Mouse (Mus musculus) embryonic facial prominence, embryonic 10.5 days (tissue): ENCODE data around the gene Acot7. TPM values are rescaled to one million over a fixed set of nuclear protein-coding genes. Genes with fewer than 3 reads are reported as not detected.

Experiments
- DNase-seq: peaks from one replicate; pipeline ENCODE4 v3.0.0-alpha.2; 2017; ENCODE audit warnings: low spot score
- H3K27ac ChIP-seq: fragments of 300-500 bp; sonication (generic); replicated peaks from 2 replicates; pipeline ENCODE4 v1.5.1; 2016; ENCODE audit warnings: mild to moderate bottlenecking
- H3K27me3 ChIP-seq: fragments of 300-500 bp; sonication (generic); replicated peaks from 2 replicates; pipeline ENCODE4 v1.6.1; 2016; ENCODE audit warnings: low read depth, mild to moderate bottlenecking; ENCODE audit not compliant: poor library complexity, severe bottlenecking
- H3K36me3 ChIP-seq: fragments of 300-500 bp; sonication (generic); replicated peaks from 2 replicates; pipeline ENCODE4 v1.6.1; 2016; ENCODE audit warnings: mild to moderate bottlenecking, moderate library complexity
- H3K4me1 ChIP-seq: fragments of 300-500 bp; sonication (generic); 2 replicates; pipeline ENCODE4 v1.6.1; 2016
- H3K4me3 ChIP-seq: fragments of 300-500 bp; sonication (generic); 2 replicates; pipeline ENCODE4 v1.5.1; 2016; ENCODE audit warnings: mild to moderate bottlenecking, moderate library complexity
- H3K9me3 ChIP-seq: fragments of 300-500 bp; sonication (generic); 2 replicates; pipeline ENCODE4 v1.6.1; 2016; ENCODE audit warnings: mild to moderate bottlenecking
- WGBS: fragments of 180-500 bp; shearing (Covaris S2); methylation state at CpG from one replicate; pipeline ENCODE4 v1.1.7; 2016; 5-methylcytosine and 5-hydroxymethylcytosine counted together
- polyA plus RNA-seq: library from polyadenylated mRNA; unstranded; fragments of >200 nt; fragmentation: Nextera tagmentation; extraction: Ambion mirVana; gene quantifications from 2 replicates; pipeline ENCODE4 v1.2.1, GENCODE M21; 2016

Acot7 gene
- polyA plus RNA-seq, 1 experiment from 2014 or later: 51.8 TPM

DNA sequence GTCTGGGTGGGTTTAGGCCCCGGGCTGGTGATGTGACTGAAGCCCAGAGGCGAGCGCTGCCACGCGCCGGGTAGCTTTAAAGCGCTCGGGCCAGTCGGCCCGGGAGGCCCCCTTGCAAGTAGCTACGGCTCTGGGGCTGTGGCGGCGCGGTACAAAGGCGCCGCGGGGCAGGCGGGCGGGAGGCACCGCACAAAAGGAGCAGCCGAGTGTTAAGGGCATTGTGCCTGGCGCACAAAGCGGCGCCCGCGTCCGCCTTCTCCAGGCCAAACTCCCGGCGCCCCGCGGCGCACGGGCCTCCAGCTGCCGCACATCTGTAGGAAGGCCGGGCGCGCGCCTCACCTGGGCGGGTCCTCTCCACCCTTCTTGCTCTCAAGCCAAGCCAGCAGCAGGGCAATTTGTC, 112.5 kb downstream of the Acot7 start:
- H3K4me3 ChIP-seq: peak overlapping the region; percentile 48
- WGBS: under 1% methylated on average over 39 of the region's 39 CpGs

DNA sequence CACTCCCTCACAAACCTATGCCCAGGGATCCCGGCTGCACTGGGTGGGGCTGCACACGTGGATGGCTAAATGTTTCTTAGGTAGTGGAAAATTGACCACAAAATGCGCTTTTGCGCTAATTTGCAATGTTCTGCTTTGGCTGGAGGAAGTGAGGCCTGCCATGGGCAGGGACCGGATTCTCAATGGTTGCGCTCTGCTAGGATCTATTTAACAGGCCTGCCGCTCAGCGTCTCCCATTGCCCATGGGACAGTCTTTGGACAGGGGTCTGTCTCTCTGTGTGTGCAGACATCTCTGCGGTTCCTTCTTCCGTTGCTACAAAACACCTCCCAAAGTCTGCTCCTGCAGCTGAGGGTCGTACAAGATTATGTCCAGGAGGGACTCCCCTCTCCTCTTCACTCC, 113.1 kb downstream of the Acot7 start:
- Histone ChIP-seq H3K27ac (no peak overlapping the region), H3K4me3 (peak overlapping the region; percentile 48; the same call in 1 of the 2 replicates), H3K4me1 (peaks cover 79% of the 10 kb centered on the region), H3K36me3 (no peaks in the 10 kb centered on the region), H3K9me3 (peaks cover 2% of the 10 kb centered on the region; the same call in 1 of the 2 replicates), H3K27me3 (peaks cover 99% of the 10 kb centered on the region)
- DNase-seq: no peak
- WGBS: 6% methylated on average over 11 of the region's 11 CpGs

More for the DNA sequence above, 112.5 kb downstream of the Acot7 start:
- H3K27ac ChIP-seq: no peak overlapping the region
- H3K36me3 ChIP-seq: no peaks in the 10 kb centered on the region
- H3K9me3 ChIP-seq: peaks cover 2% of the 10 kb centered on the region; the same call in 1 of the 2 replicates
- peaks cover 74% of the 10 kb centered on the region for H3K4me1 ChIP-seq
- H3K27me3 ChIP-seq: peaks cover 99% of the 10 kb centered on the region
- DNase-seq: peak; percentile 60

DNA sequence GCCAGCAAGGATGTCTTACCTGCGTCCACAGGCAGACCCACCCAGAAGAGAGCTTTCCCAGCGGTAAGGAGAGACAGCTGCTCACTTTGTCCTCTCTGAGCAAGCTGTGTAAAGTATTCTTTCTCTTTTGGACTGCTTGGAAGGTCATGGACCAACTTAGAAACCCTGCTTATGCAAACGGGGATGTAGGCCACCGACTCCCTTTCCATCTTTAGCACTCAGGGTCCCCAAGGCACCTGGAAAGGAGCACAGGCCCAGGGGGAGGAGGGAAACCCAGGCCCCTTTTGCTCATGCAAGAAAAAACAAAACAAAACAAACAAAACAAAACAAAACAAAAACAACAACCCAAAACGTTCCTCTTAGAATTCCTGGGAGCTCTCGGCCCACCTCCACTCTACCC, 113.6 kb downstream of the Acot7 start, which contains the start of gene Hes3:
TSS of gene Hes3 (minus strand) at position 101 of the 400 bp plus-strand sequence.
- Histone ChIP-seq H3K36me3 (no peaks in the 10 kb centered on the region), H3K4me3 (peak within 1 kb of the TSS; percentile 48), H3K9me3 (peaks cover 2% of the 10 kb centered on the region; the same call in 1 of the 2 replicates), H3K27me3 (peaks cover 98% of the 10 kb centered on the region), H3K27ac (no peak within 1 kb of the TSS), H3K4me1 (peaks cover 78% of the 10 kb centered on the region)
- 21% methylated on average over 6 of the region's 6 CpGs for WGBS
- no peak for DNase-seq

DNA sequence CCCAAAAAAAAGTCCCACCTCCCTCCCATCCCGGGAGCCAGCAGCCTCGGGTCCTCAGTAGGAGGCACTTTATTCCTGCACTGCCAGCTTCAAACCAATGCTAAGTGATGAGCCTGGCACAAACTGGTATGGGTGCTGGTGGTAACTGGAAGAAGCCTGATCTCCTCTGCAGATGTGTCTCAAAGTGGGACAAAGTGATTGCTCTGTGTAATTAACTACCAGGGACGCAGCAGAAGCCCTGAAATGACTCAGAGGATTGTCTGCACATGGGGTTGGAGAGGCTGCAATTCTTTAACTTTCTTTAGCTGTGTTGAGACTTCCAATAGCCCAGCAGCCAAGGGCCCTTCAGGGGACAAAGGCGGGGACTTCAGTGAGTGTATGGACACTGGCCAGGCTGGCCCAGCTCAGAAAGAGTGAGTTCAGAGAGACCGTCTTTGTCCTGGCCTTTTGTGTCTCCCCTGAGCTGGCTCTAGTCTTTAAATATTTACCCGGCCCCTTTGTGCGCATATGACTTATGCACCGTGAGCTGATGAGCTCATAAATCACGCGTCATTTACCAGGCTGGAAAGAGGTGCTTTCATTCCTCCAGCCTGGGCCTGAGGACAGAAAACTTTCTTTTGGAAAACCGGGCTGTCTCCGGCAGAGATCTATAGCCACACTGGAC, 114.3 kb downstream of the Acot7 start:
- DNase-seq: peak; percentile 35
- Histone ChIP-seq H3K9me3 (peaks cover 2% of the 10 kb centered on the region; the same call in 1 of the 2 replicates), H3K27ac (no peak overlapping the region; the same call in 1 of the 2 replicates), H3K4me1 (peaks cover 74% of the 10 kb centered on the region), H3K4me3 (no peak overlapping the region), H3K36me3 (no peaks in the 10 kb centered on the region), H3K27me3 (peaks cover 91% of the 10 kb centered on the region)
- WGBS: 23% methylated on average over 12 of the region's 12 CpGs

DNA sequence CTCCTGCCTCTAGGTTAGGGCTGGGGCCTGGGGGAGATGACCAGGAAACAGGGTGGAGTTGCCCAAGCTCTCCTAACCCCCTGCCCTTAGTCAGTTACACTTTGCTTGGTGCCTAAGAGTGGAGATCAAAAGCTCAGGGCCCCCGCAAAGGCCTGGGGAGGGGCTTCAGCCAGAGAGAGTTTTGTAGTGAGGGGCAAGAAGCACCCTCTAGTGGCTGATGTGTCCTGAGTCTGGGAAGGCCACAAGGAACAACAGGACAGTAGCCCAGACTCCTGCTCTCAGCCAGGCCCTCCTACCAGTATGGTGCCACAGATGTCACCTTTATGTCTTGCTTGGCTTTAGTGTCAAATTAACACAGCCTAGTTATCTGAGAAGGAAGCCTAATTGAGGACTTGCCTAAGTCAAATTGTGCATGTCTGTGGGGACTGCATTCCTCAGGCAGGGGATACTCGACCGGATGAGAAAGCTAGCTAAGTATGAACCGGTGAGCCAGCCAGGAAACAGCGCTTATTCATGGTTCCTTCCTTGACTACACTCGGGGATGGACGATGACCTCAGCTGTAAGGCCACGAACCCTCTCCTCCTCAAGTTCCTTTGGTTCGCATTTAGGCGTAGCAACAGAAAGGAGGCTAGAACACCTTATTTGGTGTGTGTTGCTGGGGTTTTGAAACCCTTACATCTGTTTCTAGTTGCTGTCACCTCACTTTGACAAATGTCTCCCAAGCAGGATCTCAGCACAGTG, 116.4 kb downstream of the Acot7 start:
- peak; percentile 26 for DNase-seq
- peak overlapping the region; percentile 23; the same call in 1 of the 2 replicates for H3K4me3 ChIP-seq
- H3K9me3 ChIP-seq: no peaks in the 10 kb centered on the region; the same call in 1 of the 2 replicates
- no peak overlapping the region; the same call in 1 of the 2 replicates for H3K27ac ChIP-seq
- peaks cover 81% of the 10 kb centered on the region for H3K4me1 ChIP-seq
- WGBS: 54% methylated on average over 10 of the region's 10 CpGs
- H3K36me3 ChIP-seq: peaks cover under 1% of the 10 kb centered on the region; the same call in 1 of the 2 replicates
- peaks cover 77% of the 10 kb centered on the region for H3K27me3 ChIP-seq

DNA sequence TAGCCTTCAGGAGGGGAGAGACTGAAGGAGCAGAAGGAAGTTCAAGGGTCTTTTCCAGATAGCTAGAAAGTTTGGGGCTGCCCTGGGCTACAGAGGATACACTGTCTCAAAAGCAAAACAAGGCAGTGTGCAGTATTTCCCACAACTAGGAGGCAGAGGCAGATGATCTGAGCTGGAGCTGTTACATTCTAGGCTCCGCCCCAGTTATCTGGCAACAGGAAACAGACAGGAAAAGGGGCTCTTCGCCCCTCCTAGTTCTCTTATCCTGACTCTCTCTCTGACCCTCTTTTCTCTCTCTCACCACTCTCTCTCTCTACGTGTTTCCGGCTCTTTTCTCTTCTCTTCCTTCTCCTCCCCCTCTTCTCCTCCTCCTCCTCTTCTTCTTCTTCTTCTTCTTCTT, 118.0 kb downstream of the Acot7 start:
- DNase-seq: no peak
- H3K27me3 ChIP-seq: peaks cover 62% of the 10 kb centered on the region
- peak overlapping the region; percentile 85; the same call in 1 of the 2 replicates for H3K4me3 ChIP-seq
- 51% methylated on average over 4 of the region's 4 CpGs for WGBS
- H3K9me3 ChIP-seq: no peaks in the 10 kb centered on the region
- H3K36me3 ChIP-seq: peaks cover 16% of the 10 kb centered on the region
- no peak overlapping the region for H3K27ac ChIP-seq
- H3K4me1 ChIP-seq: peaks cover 68% of the 10 kb centered on the region

DNA sequence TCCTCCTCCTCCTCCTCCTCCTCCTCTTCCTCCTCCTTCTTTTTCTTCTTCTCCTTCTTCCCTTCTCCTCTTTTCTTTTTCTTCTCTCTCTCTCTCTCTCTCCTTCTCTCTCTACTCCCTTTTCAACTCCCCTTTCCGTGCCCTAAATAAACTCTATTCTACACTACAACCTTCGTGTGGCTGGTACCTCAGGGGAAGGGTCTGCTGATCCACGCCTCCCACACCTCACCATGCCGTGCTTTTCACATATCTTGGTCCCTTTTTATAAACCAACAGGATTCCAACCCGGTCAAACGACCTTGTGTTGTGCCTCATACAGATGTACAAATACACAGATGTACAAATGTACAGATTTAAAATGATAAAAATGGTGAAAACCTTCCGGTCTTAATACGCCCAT, 118.4 kb downstream of the Acot7 start:
- Histone ChIP-seq H3K27me3 (peaks cover 57% of the 10 kb centered on the region), H3K27ac (peak overlapping the region; percentile 63; the same call in 1 of the 2 replicates), H3K4me3 (peak overlapping the region; percentile 85), H3K4me1 (peaks cover 63% of the 10 kb centered on the region), H3K36me3 (peaks cover 21% of the 10 kb centered on the region), H3K9me3 (no peaks in the 10 kb centered on the region)
- WGBS: 22% methylated on average over 8 of the region's 8 CpGs
- no peak for DNase-seq

DNA sequence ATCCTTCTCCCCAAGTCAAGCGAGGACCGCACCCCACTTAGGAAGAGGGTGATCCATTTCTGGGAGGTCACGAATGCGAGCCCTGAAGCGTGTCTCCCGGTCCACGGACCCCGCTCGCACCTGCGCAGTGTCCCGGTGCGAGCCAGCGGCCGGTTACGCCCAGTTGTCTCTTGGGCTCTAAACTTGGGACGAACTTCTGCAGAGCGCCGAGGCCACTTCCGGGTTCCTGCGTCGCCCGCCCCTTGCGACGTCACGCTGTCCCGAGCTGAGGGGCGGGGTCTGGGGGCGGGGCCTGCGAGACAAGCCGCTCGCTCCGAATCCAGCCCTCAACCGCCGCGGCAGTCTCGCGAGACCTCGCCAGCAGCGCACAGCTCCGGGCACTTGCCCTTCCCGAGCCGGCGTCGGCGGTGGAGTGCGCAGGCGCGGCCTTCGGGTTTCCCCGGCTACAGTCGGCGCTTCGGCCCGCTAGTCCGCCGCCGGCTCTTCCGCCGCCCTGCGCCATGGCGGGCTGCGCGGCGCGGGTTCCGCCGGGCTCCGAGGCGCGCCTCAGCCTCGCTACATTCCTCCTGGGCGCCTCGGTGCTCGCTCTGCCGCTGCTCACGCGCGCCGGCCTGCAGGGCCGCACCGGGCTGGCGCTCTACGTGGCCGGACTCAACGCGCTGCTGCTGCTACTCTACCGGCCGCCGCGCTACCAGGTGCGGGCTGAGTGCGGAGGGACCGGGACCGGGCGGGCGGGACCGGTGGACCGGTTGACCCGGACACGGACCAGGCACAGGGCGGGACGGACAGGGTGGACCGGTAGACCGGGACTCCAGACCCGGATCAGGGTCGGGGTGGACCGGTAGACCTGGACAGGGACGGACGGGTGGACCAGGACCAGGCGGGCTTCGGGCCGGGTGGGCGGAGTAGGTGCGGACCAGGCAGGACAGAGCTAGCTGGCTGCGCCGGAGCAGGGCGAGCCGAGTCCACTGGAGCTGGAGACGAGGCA, 119.2 kb downstream of the Acot7 start, which contains the start of gene Icmt:
TSS of gene Icmt (plus strand) at position 354 of the 988 bp plus-strand sequence.
- H3K9me3 ChIP-seq: no peaks in the 10 kb centered on the region
- H3K4me3 ChIP-seq: peak within 1 kb of the TSS; percentile 85
- peaks cover 55% of the 10 kb centered on the region for H3K4me1 ChIP-seq
- peaks cover 28% of the 10 kb centered on the region for H3K36me3 ChIP-seq
- H3K27ac ChIP-seq: peak within 1 kb of the TSS; percentile 93
- peaks cover 49% of the 10 kb centered on the region for H3K27me3 ChIP-seq
- DNase-seq: peak; percentile 100
- WGBS: under 1% methylated on average over 119 of the region's 119 CpGs

DNA sequence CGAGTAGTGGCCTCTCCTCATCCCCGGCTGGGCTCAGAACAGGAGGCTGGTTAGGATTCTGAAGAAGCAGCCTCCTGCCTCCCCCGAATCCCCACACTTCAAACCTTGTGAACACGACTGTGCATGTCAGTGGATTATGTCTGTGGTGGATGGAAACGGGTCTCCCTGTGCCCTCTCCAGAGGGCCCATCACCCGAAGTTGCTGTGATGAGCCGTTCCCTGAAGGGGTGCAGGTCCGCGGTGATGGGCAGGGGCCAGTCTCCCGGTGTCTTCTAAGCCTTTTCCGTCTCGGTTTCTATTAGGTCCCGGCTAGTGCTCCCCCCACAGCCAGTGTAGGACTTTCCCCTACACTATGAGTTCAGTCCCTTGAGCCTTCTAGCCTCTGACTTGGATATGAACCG, 120.9 kb downstream of the Acot7 start:
- H3K36me3 ChIP-seq: peaks cover 45% of the 10 kb centered on the region
- 84% methylated on average over 14 of the region's 14 CpGs for WGBS
- DNase-seq: no peak

DNA sequence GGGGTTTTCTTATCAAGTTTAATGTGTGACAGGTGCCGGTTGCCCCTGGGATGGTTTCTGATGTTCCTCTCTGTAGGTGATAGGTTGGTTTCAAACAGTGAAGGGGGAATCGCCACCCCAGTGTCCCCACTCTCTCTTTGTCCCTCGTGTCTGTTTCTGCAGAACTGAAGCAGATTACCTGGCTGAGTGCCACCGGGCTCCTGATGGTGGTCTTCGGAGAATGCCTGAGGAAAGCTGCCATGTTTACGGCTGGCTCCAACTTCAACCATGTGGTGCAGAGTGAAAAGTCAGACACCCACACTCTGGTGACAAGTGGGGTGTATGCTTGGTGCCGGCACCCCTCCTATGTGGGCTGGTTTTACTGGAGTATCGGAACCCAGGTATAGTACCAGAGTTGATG, 122.4 kb downstream of the Acot7 start:
- Histone ChIP-seq H3K27me3 (peaks cover 17% of the 10 kb centered on the region), H3K4me1 (peaks cover 29% of the 10 kb centered on the region), H3K36me3 (peaks cover 61% of the 10 kb centered on the region), H3K4me3 (no peak overlapping the region), H3K27ac (no peak overlapping the region), H3K9me3 (no peaks in the 10 kb centered on the region)
- no peak for DNase-seq
- WGBS: 92% methylated on average over 8 of the region's 8 CpGs

More for the DNA sequence above, 120.9 kb downstream of the Acot7 start:
- Histone ChIP-seq H3K27ac (no peak overlapping the region), H3K4me3 (peak overlapping the region; percentile 85; the same call in 1 of the 2 replicates), H3K9me3 (no peaks in the 10 kb centered on the region), H3K27me3 (peaks cover 33% of the 10 kb centered on the region), H3K4me1 (peaks cover 39% of the 10 kb centered on the region)

DNA sequence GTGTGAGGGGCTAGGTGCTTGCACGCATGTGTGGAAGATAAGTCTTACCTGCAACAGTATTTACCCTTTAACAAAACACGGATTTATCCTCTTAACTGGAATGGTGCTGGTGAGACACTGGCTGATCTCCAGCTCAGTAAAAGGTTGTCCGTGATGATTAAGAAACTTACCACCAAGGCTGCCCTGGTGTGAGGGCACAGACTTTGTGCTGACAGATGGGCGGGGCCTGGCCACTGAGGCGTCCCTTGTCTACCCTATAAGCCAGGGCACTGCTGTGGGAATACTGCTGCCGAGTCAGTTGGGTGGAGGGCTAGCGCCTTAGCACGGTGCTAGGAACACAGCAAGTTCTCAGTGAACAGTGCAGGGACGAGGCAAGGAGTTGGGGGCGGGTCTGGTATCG, 124.1 kb downstream of the Acot7 start:
- Histone ChIP-seq H3K27ac (no peak overlapping the region), H3K36me3 (peaks cover 70% of the 10 kb centered on the region), H3K4me1 (peaks cover 16% of the 10 kb centered on the region), H3K4me3 (no peak overlapping the region), H3K27me3 (0 out of 2 replicates have a peak, but pooled peaks cover 6% of the 10 kb centered on the region), H3K9me3 (no peaks in the 10 kb centered on the region)
- 74% methylated on average over 11 of the region's 11 CpGs for WGBS
- no peak for DNase-seq
